Mouse (Mus musculus) hindbrain, postnatal 0 days (tissue): ENCODE data around the gene Ptpdc1. TPM values are rescaled to one million over a fixed set of nuclear protein-coding genes. Genes with fewer than 3 reads are reported as not detected.
A peak's percentile ranks its signal among the peaks of the same experiment; 100 is the strongest.

Experiments used
- ATAC-seq: fragments of 200-750 bp; cut with Nextera tagmentation; 2 replicates; pipeline ENCODE4 v1.8.0; 2017; ENCODE audit warnings: mild to moderate bottlenecking, moderate TSS enrichment, moderate library complexity
- DNase-seq: peaks from one replicate; pipeline ENCODE4 v3.0.0-alpha.2; 2015; ENCODE audit warnings: low spot score
- H3K27ac ChIP-seq: fragments of 300-500 bp; sonication (generic); 2 replicates; pipeline ENCODE4 v1.5.1; 2014; ENCODE audit warnings: mild to moderate bottlenecking
- H3K27me3 ChIP-seq: fragments of 300-500 bp; sonication (generic); 2 replicates; pipeline ENCODE4 v1.6.1; 2014; ENCODE audit warnings: low read length, mixed read lengths; ENCODE audit not compliant: insufficient read depth
- H3K36me3 ChIP-seq: fragments of 300-500 bp; sonication (generic); 2 replicates; pipeline ENCODE4 v1.6.1; 2014; ENCODE audit warnings: low read length, mixed read lengths; ENCODE audit not compliant: insufficient read depth
- H3K4me1 ChIP-seq: fragments of 300-500 bp; sonication (generic); 2 replicates; pipeline ENCODE4 v1.6.1; 2014; ENCODE audit warnings: antibody characterized with exemption, low read length, mixed read lengths; ENCODE audit not compliant: insufficient read depth
- H3K4me2 ChIP-seq: fragments of 300-500 bp; sonication (generic); 2 replicates; pipeline ENCODE4 v1.6.1; 2014; ENCODE audit warnings: low read depth, mild to moderate bottlenecking, low read length, moderate library complexity, mixed read lengths
- H3K4me3 ChIP-seq: fragments of 300-500 bp; sonication (generic); 2 replicates; pipeline ENCODE4 v1.5.1; 2014; ENCODE audit warnings: low read length
- H3K9ac ChIP-seq: fragments of 300-500 bp; sonication (generic); replicated peaks from 2 replicates; pipeline ENCODE4 v1.6.1; 2014; ENCODE audit warnings: mild to moderate bottlenecking, low read length, moderate library complexity, mixed read lengths
- H3K9me3 ChIP-seq: fragments of 300-500 bp; sonication (generic); 2 replicates; pipeline ENCODE4 v1.6.1; 2016; ENCODE audit warnings: low read length, mixed read lengths
- CTCF ChIP-seq: IDR thresholded peaks from 2 replicates; pipeline ENCODE4 v1.5.1; 2016; ENCODE audit warnings: antibody characterized with exemption, control low read depth, low read depth
- WGBS: fragments of 180-500 bp; shearing (Covaris S2); extraction: QIAGEN DNeasy Blood & Tissue Kit; methylation state at CpG from one replicate; pipeline ENCODE4 v1.1.7; 2014; 5-methylcytosine and 5-hydroxymethylcytosine counted together
- polyA plus RNA-seq: library from polyadenylated mRNA; unstranded; fragments of >200 nt; fragmentation: Nextera tagmentation; extraction: Ambion mirVana; gene quantifications from 2 replicates; pipeline ENCODE4 v1.2.1, GENCODE M21; 2015
- total RNA-seq: library from RNA; depleted of rRNA; stranded (reverse); fragments of >200 nt; gene quantifications from 2 replicates; pipeline ENCODE4 v1.2.3, GENCODE M21; 2014

The Ptpdc1 gene
- total and polyA plus RNA-seq, 2 experiments from 2014 or later: 13.5 to 30.8 TPM

DNA sequence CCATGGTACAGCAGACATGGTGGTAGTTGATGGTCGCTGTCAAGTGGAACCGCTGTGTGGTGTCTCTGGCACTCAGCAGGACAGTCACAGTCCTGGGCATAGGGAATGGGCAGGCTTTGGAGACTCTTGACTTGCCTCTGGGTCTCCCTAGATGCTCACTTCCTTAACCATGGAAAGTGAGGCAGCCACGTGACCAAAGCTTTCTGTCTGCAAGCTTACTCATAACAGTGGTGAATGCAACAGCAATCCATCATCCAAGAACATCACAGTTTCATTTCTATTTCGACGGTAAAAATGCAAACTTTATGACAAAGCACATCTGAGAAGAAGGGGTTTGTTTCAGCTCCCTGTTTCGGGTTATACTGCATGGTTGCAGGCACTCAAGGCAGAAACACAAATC lies 17.6 kb upstream of the Ptpdc1 start:
- Histone ChIP-seq H3K9me3 (no peaks in the 10 kb centered on the region), H3K4me2 (no peak overlapping the region), H3K4me3 (no peak overlapping the region), H3K27me3 (no peaks in the 10 kb centered on the region), H3K4me1 (no peaks in the 10 kb centered on the region), H3K9ac (no peak overlapping the region), H3K27ac (no peak overlapping the region), H3K36me3 (no peaks in the 10 kb centered on the region)
- TF ChIP-seq CTCF: no peak
- DNase-seq (no peak), ATAC-seq (no peak)
- 83% methylated on average over 6 of the region's 6 CpGs for WGBS

DNA sequence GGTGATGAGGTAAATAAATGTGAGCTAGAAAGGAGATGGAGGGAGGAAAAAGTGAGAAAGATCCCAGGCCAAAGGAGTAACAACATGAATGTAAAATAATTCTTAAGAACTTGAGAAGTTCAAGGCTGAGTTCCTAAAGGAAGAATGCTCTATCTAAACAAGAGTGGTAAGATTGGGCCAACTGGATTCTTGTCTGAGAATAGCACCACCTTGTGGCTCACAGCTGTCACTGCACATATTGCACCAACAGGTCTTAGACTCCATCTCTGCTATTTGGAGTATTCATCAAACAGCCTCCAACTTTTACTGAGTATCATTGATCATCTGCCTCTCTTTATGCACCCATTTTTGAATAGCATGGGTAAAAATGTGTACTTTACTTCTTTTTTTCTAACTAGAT lies 14.1 kb upstream of the Ptpdc1 start:
- no peak overlapping the region for H3K4me3 ChIP-seq
- H3K9me3 ChIP-seq: no peaks in the 10 kb centered on the region
- TF ChIP-seq CTCF: peak; percentile 95
- no peak overlapping the region for H3K4me2 ChIP-seq
- no peaks in the 10 kb centered on the region for H3K27me3 ChIP-seq
- no peak overlapping the region for H3K27ac ChIP-seq
- H3K4me1 ChIP-seq: no peaks in the 10 kb centered on the region
- H3K9ac ChIP-seq: no peak overlapping the region
- DNase-seq: peak; percentile 91
- no peaks in the 10 kb centered on the region for H3K36me3 ChIP-seq
- ATAC-seq: peak; percentile 56; the same call in 1 of the 2 replicates

DNA sequence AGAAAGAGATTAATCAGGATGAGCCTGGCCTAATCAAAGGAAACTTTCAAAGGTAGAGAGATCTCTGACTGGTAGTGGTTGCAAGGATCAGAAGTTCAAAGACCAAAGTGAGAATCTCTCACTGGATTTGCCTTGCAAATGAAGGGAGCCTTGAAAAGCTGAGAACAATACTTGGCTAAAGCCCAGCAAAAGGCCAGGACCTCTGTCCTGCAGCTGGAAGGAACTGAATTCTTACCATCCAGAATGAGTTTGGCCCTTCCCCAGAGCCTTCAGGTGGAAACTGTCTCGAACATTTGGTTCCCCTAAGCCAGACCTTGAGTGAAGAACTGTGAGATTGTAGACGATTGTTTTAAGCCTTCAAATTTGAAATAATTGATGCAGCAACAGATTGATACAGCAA lies 12.2 kb upstream of the Ptpdc1 start:
- Histone ChIP-seq H3K9me3 (no peaks in the 10 kb centered on the region), H3K9ac (no peak overlapping the region)

DNA sequence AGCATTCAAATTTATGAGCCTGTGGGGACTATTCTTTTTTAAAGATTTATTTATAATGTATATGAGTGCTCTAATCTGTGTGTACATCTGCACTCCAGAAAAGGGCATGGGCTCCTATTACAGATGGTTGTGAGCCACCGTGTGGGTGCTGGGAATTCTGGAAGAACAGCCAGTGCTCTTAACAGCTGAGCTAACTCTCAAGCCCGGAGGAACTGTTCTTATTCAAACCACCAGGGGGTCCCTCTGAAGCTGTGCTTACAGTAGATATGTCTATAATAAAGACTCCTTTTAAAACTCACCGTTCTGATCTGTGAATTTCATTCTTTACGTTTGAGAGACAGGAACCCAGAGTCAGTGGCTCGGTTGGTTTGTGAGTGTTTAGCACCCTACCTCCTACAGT lies 6.2 kb upstream of the Ptpdc1 start:
- Histone ChIP-seq H3K9me3 (no peaks in the 10 kb centered on the region), H3K27ac (no peak overlapping the region), H3K36me3 (no peaks in the 10 kb centered on the region), H3K4me1 (no peaks in the 10 kb centered on the region), H3K4me2 (no peak overlapping the region), H3K9ac (no peak overlapping the region), H3K27me3 (no peaks in the 10 kb centered on the region), H3K4me3 (no peak overlapping the region)
- 70% methylated on average over 5 of the region's 5 CpGs for WGBS
- no peak for ATAC-seq
- no peak for TF ChIP-seq CTCF
- DNase-seq: no peak

More for the DNA sequence above, 12.2 kb upstream of the Ptpdc1 start:
- ATAC-seq (no peak), DNase-seq (no peak)
- no peak for TF ChIP-seq CTCF
- H3K4me2 ChIP-seq: no peak overlapping the region
- no peak overlapping the region for H3K4me3 ChIP-seq
- no peaks in the 10 kb centered on the region for H3K4me1 ChIP-seq
- H3K27ac ChIP-seq: no peak overlapping the region
- WGBS: 44% methylated on average over 2 of the region's 2 CpGs
- H3K27me3 ChIP-seq: no peaks in the 10 kb centered on the region
- no peaks in the 10 kb centered on the region for H3K36me3 ChIP-seq

DNA sequence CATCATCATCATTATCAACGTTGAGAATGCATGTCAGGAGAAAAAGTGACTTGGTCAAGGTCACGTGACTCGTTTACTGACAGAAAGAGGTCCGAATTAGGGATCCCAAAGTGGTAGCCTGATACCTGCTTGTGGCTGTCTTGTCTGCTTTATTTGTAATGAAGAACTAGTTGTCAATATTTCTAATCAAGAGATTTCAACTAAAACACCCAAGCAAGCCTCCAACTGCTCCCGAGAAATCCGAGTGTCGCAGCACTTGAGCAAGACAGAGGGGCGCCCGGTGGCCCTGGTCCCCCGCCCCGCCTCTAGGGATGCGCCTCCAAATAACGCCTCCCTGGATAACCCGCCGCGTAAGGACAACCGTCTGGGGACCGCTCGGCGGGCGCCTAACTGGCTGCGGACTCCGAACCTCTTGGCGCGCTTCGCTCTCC lies 481 bp downstream of the Ptpdc1 start:
- WGBS: 2% methylated on average over 25 of the region's 26 CpGs
- Histone ChIP-seq H3K27ac (peak overlapping the region; percentile 91), H3K9ac (peak overlapping the region; percentile 91), H3K4me3 (peak overlapping the region; percentile 89), H3K9me3 (no peaks in the 10 kb centered on the region), H3K27me3 (no peaks in the 10 kb centered on the region), H3K4me1 (no peaks in the 10 kb centered on the region), H3K36me3 (no peaks in the 10 kb centered on the region), H3K4me2 (peak overlapping the region; percentile 67)
- TF ChIP-seq CTCF: no peak
- DNase-seq (no peak), ATAC-seq (no peak; the same call in 1 of the 2 replicates)

DNA sequence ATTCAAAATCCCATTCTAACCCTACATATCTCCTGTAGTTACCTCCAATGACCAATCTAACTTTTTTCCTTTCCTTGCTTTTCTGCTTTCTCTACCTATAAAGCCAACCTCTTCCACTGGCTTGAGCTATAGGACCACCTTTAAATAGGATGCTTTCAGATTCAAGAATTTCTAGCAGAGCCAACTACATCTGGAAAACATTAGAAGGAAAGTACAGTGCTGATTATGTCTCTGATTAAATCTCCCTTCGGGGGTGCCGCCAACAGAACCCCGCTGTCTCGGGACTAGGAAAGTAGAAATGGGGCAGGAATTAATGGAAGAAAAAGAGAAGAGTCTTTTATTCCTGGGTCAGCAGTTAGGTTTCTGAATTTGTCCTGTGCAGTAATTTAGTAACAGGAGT lies 6.6 kb downstream of the Ptpdc1 start:
- no peaks in the 10 kb centered on the region for H3K27me3 ChIP-seq
- H3K4me2 ChIP-seq: no peak overlapping the region
- no peak overlapping the region for H3K4me3 ChIP-seq
- no peak for TF ChIP-seq CTCF
- no peaks in the 10 kb centered on the region for H3K36me3 ChIP-seq
- WGBS: 75% methylated on average over 4 of the region's 4 CpGs
- DNase-seq (no peak), ATAC-seq (no peak)
- H3K27ac ChIP-seq: no peak overlapping the region
- H3K9ac ChIP-seq: no peak overlapping the region
- no peaks in the 10 kb centered on the region for H3K4me1 ChIP-seq
- H3K9me3 ChIP-seq: no peaks in the 10 kb centered on the region

DNA sequence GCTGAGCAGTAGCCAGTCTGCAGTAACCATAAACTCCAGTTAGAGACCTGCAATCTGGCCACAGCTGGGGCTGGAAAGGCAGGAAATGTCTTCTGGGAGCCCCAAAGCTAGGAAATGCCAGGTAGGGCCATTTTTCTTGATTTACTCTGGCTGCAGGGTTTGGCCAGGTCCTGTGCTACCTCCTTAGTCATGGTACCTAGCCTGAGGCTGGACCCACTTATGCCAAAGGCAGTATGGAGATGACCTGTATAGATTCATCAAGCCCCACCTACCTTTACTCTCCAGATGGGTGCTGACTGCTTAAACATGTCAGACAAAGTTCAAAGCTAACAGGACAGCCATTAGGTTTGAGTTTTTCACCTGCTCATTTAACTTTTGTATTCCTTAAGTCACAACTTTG lies 7.7 kb downstream of the Ptpdc1 start:
- H3K27ac ChIP-seq: no peak overlapping the region
- H3K36me3 ChIP-seq: no peaks in the 10 kb centered on the region
- ATAC-seq (no peak), DNase-seq (no peak)
- no peak overlapping the region for H3K4me3 ChIP-seq
- no peak for TF ChIP-seq CTCF
- H3K9me3 ChIP-seq: no peaks in the 10 kb centered on the region
- no peaks in the 10 kb centered on the region for H3K4me1 ChIP-seq
- H3K9ac ChIP-seq: no peak overlapping the region
- H3K27me3 ChIP-seq: no peaks in the 10 kb centered on the region
- no peak overlapping the region for H3K4me2 ChIP-seq

DNA sequence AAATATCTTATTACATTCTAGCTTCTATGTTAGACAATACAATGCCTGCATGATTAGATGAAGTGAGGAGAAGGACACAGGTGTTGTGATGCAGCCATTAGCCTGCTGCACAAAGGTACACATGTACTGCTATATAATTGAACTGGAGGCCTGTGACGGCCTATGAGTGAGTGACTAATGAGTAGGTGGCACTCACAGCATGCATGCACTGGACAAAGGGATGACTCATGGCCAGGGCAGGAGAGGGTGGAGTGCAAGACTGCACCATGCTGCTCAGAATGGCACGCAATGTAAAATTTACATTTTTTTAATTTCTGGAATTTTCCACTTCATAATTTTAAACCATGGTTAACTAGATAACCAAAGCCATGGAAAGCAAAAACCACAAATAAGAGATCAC lies 10.9 kb downstream of the Ptpdc1 start:
- DNase-seq: no peak
- no peak overlapping the region for H3K4me3 ChIP-seq
- H3K27me3 ChIP-seq: no peaks in the 10 kb centered on the region
- no peaks in the 10 kb centered on the region for H3K9me3 ChIP-seq
- H3K9ac ChIP-seq: no peak overlapping the region
- no peak for TF ChIP-seq CTCF
- no peak overlapping the region for H3K4me2 ChIP-seq
- no peak overlapping the region for H3K27ac ChIP-seq
- WGBS: 73% methylated on average over 2 of the region's 2 CpGs
- H3K4me1 ChIP-seq: no peaks in the 10 kb centered on the region
- no peaks in the 10 kb centered on the region for H3K36me3 ChIP-seq
- no peak for ATAC-seq
